Mouse (Mus musculus) ovary, postnatal 36 days (tissue): Measurements from ENCODE around the gene Elob.

Experiments
- DNase-seq: peaks from one replicate; pipeline ENCODE4 v3.0.0; 2022; ENCODE audit warnings: low spot score, mixed read lengths

Elob gene

DNA sequence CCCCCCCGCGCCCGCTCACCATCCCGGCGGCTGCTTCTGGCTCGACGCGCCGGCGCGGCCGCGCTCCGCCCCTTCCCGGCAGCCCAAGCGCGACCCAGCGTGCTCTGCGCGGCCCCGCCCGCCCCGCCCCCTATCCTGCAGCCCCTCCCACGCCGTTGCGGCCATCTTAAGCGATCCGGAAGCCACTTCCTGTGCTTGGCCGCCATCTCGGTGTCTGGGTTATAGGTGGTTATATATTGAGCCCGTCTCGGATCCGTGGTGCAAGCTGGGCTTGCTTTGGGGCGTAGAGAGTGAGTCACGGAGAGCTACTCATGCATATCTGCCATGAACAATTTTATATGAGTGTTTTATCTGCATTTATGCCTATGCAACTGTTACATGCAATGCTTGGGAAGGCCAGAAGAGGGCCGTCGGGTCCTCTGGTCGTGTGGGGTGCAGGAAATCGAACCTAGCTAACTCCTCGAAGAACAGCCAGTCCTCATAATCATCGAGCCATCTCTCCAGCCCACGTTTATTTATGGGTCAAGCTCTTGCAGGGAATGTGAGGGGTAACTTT is at the start of gene Elob:
Elob (minus strand) TSS at position 73 of the 556 bp plus-strand sequence.
- peak; percentile 83 for DNase-seq

DNA sequence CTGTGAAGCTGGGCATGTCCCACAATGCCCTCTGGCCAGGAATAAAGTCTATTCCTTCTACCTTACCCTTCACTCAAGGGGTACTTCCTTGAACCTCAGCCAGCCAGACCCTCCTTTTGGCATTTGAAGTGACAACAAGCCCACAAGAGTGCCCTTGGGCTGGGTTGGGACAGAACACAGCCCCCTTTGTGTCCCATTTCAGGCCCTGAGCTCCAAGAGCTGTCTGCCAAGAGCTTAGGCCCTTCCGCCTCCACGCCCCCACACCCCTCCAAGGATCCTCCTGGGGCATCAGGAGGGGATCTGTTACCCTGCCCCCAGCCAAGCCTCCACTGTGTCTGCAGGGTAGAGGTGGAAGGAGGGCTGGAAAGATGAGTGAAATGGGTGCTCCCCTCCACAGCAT is 48.2 kb upstream of the Elob start:
- DNase-seq, result no peak

DNA sequence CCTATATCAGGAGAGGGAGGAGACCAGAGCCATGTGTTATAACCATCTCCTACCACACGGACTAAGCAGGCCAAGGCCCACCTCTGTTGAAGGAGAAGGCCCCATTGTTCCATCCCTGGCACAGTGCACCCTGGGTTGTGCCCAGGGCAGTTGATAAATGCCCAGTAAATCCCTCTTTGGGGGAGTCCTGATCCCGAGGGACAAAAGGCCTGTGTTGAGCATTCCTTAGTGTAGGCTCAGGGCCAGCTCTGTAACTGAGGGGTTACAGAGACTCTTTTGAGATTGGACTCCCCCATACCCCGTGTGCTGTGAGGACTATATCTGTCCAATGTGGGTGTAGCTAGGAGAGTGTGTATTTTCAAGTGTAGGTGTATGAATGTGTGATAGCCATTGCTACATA is 47.8 kb upstream of the Elob start:
- no peak for DNase-seq

GRCm38 (mm10) chr17:23873884-23874856 is 45.2 kb upstream of the Elob start:
- peak; percentile 43 for DNase-seq

- no peak for DNase-seq
Observed at GRCm38 (mm10) chr17:23868513-23868912, 39.6 kb upstream of the Elob start.

- no peak for DNase-seq
Observed at GRCm38 (mm10) chr17:23867756-23868155, 38.8 kb upstream of the Elob start, which contains the start of gene Prss21. Gene Prss21, plus strand, starts transcription at chr17:23868056.

DNA sequence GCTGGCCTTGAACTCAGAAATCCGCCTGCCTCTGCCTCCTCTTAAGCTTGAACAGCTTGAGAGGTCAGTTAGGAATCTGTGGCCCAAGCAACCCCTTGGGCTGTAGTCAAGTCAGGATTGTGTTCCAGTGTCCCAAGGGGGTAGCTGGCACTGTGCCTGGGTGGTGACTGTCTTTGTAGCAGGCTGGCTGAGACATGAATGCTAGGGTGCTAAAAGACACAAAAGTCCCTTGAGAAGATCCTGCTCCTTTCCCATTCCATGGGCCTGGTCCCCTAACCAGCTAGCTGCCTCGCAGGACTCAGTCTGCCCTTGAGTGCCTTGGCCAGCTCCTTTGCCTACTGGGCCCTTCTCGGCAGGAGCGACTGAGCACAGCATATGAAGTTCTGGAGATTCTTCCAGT is 34.0 kb upstream of the Elob start:
- no peak for DNase-seq

GRCm38 (mm10) chr17:23857913-23858312 is 29.0 kb upstream of the Elob start:
- no peak for DNase-seq

GRCm38 (mm10) chr17:23857193-23857592 is 28.3 kb upstream of the Elob start:
- no peak for DNase-seq

DNA sequence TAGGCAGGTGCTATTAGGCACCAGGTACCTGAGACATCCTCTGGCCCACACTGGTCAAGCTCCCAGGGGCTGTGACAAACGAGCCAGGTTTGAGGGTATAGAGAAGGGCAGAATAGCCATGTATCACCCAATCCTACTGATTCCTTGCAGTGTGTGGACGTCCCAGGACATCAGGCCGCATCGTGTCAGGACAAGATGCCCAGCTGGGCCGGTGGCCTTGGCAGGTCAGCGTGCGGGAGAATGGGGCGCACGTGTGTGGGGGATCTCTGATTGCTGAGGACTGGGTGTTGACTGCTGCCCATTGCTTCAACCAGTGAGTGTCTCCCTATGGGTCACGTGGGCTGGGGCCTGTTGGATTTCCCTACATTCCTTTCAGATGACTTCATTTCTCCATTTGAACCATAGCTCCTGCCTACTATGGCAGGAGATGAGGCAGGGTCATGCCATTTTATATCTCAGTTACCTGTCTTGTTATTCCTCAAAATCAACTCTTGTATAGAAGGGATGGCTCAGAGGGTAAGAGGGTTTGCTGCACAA is 25.4 kb upstream of the Elob start:
- no peak for DNase-seq

GRCm38 (mm10) chr17:23853292-23853691 is 24.4 kb upstream of the Elob start:
- peak; percentile 50 for DNase-seq

DNA sequence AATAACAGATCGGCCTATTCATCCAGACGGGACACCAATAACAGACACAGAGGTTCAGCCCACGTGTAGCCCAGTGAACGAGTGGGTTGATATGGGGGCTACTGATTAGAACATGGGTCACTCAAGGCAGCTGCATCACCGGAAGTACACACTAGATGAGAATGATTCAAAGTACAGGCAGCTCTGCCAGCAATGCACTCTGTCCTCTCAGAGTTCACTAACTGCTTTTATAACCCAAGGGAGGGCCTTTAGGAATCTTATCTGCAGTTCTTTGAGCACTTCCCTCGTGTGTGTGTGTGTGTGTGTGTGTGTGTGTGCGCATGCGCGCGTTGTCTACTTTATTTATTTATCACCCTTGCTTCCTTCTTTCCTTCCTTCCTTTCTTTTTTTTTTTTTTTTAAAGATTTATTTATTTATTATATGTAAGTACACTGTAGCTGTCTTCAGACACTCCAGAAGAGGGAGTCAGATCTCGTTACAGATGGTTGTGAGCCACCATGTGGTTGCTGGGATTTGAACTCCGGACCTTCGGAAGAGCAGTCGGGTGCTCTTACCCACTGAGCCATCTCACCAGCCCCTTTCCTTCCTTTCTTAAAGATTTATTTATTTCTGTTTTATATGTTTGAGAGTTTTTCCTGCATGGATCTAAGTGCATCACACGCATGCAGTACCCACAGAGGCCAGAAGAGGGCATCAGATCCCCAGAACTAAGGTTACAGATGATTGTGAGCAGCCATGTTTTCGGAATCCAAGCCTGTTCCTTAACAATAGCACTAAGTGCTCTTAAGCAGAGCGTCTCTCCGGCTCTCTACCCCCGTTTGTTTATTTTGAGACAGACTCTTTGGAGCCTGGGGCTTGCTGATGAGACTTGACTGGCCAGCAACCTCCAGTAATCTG is 22.2 kb upstream of the Elob start:
- DNase-seq, result peak; percentile 48

DNA sequence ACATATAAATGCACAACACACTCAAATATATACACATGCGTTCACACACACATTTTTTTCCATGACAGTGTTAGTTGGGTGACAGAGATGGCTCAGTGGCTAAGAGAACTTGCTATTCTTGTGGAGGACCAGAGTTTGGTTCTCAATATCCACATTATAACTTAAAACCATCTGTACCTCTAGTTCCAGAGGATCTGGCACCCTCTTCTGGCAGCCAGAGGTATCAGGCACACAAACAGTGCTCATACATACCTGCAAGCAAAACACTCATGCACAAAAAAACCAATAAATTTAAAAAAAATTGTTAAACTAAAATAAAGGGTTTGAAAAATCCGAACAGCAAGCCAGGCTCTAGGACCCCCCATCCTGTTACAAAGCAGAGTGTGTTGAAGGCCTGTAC is 21.1 kb upstream of the Elob start:
- no peak for DNase-seq

- DNase-seq, result peak; percentile 49
Observed at GRCm38 (mm10) chr17:23843812-23844273, 14.9 kb upstream of the Elob start, which contains the start of the genes Prss32 and Prss41. Gene Prss32, plus strand, starts transcription at chr17:23843855. Gene Prss41, minus strand, starts transcription at chr17:23844172.

- DNase-seq, result no peak
Observed at GRCm38 (mm10) chr17:23843141-23843811, 14.3 kb upstream of the Elob start.

- DNase-seq, result no peak
Observed at GRCm38 (mm10) chr17:23841145-23841544, 12.2 kb upstream of the Elob start.

GRCm38 (mm10) chr17:23836006-23836575 is 7.2 kb upstream of the Elob start, which contains the start of gene Prss33:
Gene Prss33, minus strand, starts transcription at chr17:23836056.
- no peak for DNase-seq

- no peak for DNase-seq
Observed at GRCm38 (mm10) chr17:23831201-23831600, 2.3 kb upstream of the Elob start.

- DNase-seq, result peak; percentile 58
Observed at GRCm38 (mm10) chr17:23828271-23829001, 500 bp downstream of the Elob start.

DNA sequence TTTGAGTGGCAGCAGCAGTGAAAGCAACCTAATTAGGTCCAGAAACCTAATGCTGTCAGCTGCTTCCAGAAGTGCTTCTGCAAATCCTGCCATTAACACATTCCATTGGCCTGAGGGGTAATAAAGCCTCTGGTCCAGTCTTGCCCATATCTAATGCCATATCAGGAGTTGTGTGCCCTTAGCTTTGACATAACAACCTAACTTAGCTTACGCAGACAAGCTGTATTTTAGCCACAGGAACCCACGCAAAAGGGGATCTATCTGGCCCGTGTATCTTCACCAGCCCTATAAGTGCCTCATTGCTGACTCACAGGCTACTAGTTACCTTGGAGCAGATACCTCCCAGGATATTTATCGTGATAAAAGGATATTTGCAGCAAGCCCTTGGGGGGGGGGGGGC is 3.3 kb downstream of the Elob start:
- DNase-seq, result no peak
